Comparison of ENCODE assay signal across 10 mouse cellular contexts in the genomic region with DNA sequence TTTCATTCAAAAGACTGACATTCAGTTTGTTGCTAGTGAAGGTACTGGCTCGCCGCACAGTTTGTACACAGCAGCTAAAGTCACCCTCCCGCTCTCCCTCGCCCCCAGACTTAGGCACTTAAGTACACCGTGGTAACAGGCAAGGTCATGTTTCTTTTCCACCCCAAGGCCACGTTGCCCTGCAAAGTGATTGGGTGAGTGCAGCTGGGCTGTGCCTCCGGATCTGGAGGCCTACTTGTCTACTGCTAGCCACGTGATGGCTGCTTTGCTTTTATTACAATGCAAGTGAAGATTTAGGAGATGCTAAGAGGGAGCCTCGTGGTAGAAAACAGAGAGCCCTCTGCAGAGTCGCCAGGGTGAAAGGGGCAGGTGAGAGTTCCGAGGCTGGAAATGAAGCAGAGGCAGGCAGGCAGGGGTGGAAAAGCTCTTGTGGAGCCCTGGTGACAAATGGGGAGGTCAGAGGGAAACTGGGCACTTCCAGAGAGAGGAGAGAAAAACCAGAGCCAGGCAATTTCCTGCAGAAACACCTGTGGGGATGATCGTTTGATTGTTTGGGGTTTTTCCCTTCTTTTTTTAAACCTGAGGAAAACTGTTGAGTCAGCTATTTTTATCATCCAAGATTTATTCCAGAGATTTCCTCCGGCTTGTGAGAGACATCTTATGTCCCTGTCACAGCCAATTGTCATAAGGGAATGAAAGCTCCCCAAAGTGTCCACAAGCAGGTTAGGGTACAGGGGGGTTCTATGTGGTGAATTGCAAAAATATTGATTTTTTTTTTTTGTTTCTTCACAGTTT.
A peak's percentile ranks its signal among the peaks of the same experiment; 100 is the strongest.
DNase-seq lines count a peak whose midpoint lies in the region; ATAC-seq lines count a peak whose summit lies in the region.
"Had no signal": no experiment of that assay in that cellular context is flagged by ENCODE, and none has a peak within 500 bp of the region (broad histone marks: within the 10 kb centered on the region; RNA-seq: fewer than 3 reads in every experiment).

No protein-coding gene starts in this region.

- peaks cover 6% of the 10 kb centered on the region; the same call in 1 of the 2 replicates for H3K27me3 ChIP-seq in limb, embryonic 10.5 days (ENCODE audit: low read depth, poor library complexity, severe bottlenecking)
- H3K27me3 ChIP-seq: heart, embryonic 15.5 days had no signal

- no peaks in the 10 kb centered on the region for H3K9me3 ChIP-seq in limb, embryonic 10.5 days (replicated peaks)
- H3K9me3 ChIP-seq: heart, embryonic 15.5 days had no signal

- no peaks in the 10 kb centered on the region for H3K36me3 ChIP-seq in limb, embryonic 10.5 days
- H3K36me3 ChIP-seq: heart, embryonic 15.5 days had no signal

- WGBS in limb, embryonic 10.5 days = 12% methylated on average over 13 of the region's 13 CpGs

- peaks cover 66% of the 10 kb centered on the region for H3K4me1 ChIP-seq in limb, embryonic 10.5 days

- peak; percentile 65 for DNase-seq in adrenal gland, adult 2 months
- no peak for DNase-seq in adrenal gland, adult 18-20 months (ENCODE audit: low spot score in 2 of 2)
- peak; percentile 10 to 21 for DNase-seq in lung, adult 18-20 months
- DNase-seq in lung, postnatal 4 days = no peak
- DNase-seq in embryo, embryonic 10.5 days (ENCODE audit: low spot score) = peak; percentile 69
- peak; percentile 71 for DNase-seq in limb, embryonic 10.5 days (ENCODE audit: low spot score)
- DNase-seq in spleen, postnatal 4 days (ENCODE audit: low spot score in 2 of 2) = no peak

- no peak for ATAC-seq in inflammation-experienced regulatory T-cells, adult 6 months

- H3K4me3 ChIP-seq in limb, embryonic 10.5 days = 0 out of 2 replicates have a peak overlapping the region, but pooled peaks have one; percentile 6
- H3K4me3 ChIP-seq: erythroblast, embryonic 14.5 days; heart, embryonic 15.5 days had no signal

- H3K27ac ChIP-seq in limb, embryonic 10.5 days = peak overlapping the region; percentile 73
- H3K27ac ChIP-seq: heart, embryonic 15.5 days had no signal

Comparison
In these comparisons a context has a peak if more than half of its experiments do, and no peak if none do; other contexts are left out.
1. DNase-seq: peak in adrenal gland, adult 2 months (single experiment), lung, adult 18-20 months (2 of 2), embryo, embryonic 10.5 days (single experiment) and limb, embryonic 10.5 days (single experiment); none in adrenal gland, adult 18-20 months (0 of 2), lung, postnatal 4 days (0 of 2) and spleen, postnatal 4 days (0 of 2).